Mouse (Mus musculus) heart, adult 2 months (tissue): Measurements from ENCODE around the gene Aqp1. TPM values are rescaled to one million over a fixed set of nuclear protein-coding genes. Genes with fewer than 3 reads are reported as not detected.

ENCODE experiments used
- DNase-seq, 2 experiments: peaks; one replicate each; pipeline ENCODE4 v3.0.0; 2021
- H3K27ac ChIP-seq: fragments of 200-600 bp; 2 replicates; pipeline ENCODE4 v1.8.1; 2022
- H3K27me3 ChIP-seq: fragments of 200-500 bp; 2 replicates; pipeline ENCODE4 v1.6.1; 2012; ENCODE audit warnings: mild to moderate bottlenecking, low read length, inconsistent platforms, mixed read lengths; ENCODE audit not compliant: control insufficient read depth, insufficient read depth
- H3K36me3 ChIP-seq: fragments of 200-500 bp; 2 replicates; pipeline ENCODE4 v1.6.1; 2012; ENCODE audit warnings: low read length, inconsistent platforms; ENCODE audit not compliant: control insufficient read depth, insufficient read depth
- H3K4me1 ChIP-seq: fragments of 200-500 bp; 2 replicates; pipeline ENCODE4 v1.6.1; 2011; ENCODE audit warnings: low read length; ENCODE audit not compliant: control insufficient read depth, insufficient read depth
- H3K4me3 ChIP-seq: fragments of 200-600 bp; 2 replicates; pipeline ENCODE4 v1.8.1; 2022
- H3K79me2 ChIP-seq: fragments of 200-500 bp; replicated peaks from 2 replicates; pipeline ENCODE4 v1.6.1; 2012; ENCODE audit warnings: mild to moderate bottlenecking, inconsistent platforms, low read length, moderate library complexity, mixed read lengths; ENCODE audit not compliant: control insufficient read depth, insufficient read depth
- H3K9ac ChIP-seq: fragments of 200-500 bp; 2 replicates; pipeline ENCODE4 v1.6.1; 2012; ENCODE audit warnings: low read depth, mild to moderate bottlenecking, control low read depth, inconsistent platforms, low read length, mixed read lengths
- CTCF ChIP-seq: fragments of 200-600 bp; IDR thresholded peaks from 2 replicates; pipeline ENCODE4 v1.8.1; 2022; ENCODE audit warnings: antibody characterized with exemption, mild to moderate bottlenecking, moderate library complexity
- EP300 ChIP-seq: fragments of 200-500 bp; IDR thresholded peaks from 2 replicates; pipeline ENCODE4 v1.6.1; 2011; ENCODE audit warnings: low read depth, low read length, control low read depth; ENCODE audit not compliant: insufficient read depth
- POLR2A ChIP-seq: fragments of 200-500 bp; IDR thresholded peaks from 2 replicates; pipeline ENCODE4 v1.6.1; 2011; ENCODE audit warnings: mild to moderate bottlenecking, low read depth, low read length, control low read depth; ENCODE audit not compliant: insufficient read depth
- WGBS: fragments of 180-500 bp; shearing (Covaris S2); methylation state at CpG from one replicate; pipeline ENCODE4 v1.1.7; 2018; 5-methylcytosine and 5-hydroxymethylcytosine counted together
- intact Hi-C: fragments of 180-260 bp; cut with DNase I; formaldehyde crosslinking; loops from one replicate; pipeline ENCODE4 v1.15.1; 2025
- long read RNA-seq: library from polyadenylated mRNA; stranded (forward); transcript quantifications from one replicate; pipeline ENCODE4 v2.0.0, GENCODE M21; 2021
- polyA plus RNA-seq: library from polyadenylated mRNA; depleted of rRNA; stranded (reverse); fragments of >200 nt; gene quantifications from 2 replicates; pipeline ENCODE4 v1.2.3, GENCODE M21; 2012; rRNA removed
- total RNA-seq, 2 experiments: library from RNA; stranded (reverse); gene quantifications; 2 replicates each; pipeline ENCODE4 v1.2.3; 2021

The Aqp1 gene
- 100 to 1,000 TPM; 377 to 449 TPM for total RNA-seq
- polyA plus RNA-seq, result 433 and 638 TPM in 2 replicates
- long read RNA-seq, transcript Aqp1-201 (4 exons, 2,627 nt), result major isoform, 39 of 66 reads
- long read RNA-seq, partial matches to known transcripts, result 27 of 66 reads
- long read RNA-seq, other reads (novel, unspliced or antisense), result 0 of 66 reads

GRCm38 (mm10) chr6:55335989-55336514 lies at the start of gene Aqp1:
Gene Aqp1 (plus strand): TSS chr6:55336432.
- intact Hi-C loops, result no loop called here
- Histone ChIP-seq H3K27ac (peak within 1 kb of the TSS; percentile 82), H3K9ac (peak within 1 kb of the TSS; percentile 91), H3K4me1 (peaks cover 4% of the 10 kb centered on the region), H3K79me2 (no peaks in the 10 kb centered on the region), H3K27me3 (no peaks in the 10 kb centered on the region), H3K4me3 (peak within 1 kb of the TSS; percentile 59), H3K36me3 (no peaks in the 10 kb centered on the region)
- TF ChIP-seq POLR2A, result peak; percentile 99
- peak; percentile 91 for TF ChIP-seq EP300
- TF ChIP-seq CTCF, result no peak
- 7% methylated on average over 12 of the region's 12 CpGs for WGBS
- DNase-seq, result peak; percentile 85 to 86

DNA sequence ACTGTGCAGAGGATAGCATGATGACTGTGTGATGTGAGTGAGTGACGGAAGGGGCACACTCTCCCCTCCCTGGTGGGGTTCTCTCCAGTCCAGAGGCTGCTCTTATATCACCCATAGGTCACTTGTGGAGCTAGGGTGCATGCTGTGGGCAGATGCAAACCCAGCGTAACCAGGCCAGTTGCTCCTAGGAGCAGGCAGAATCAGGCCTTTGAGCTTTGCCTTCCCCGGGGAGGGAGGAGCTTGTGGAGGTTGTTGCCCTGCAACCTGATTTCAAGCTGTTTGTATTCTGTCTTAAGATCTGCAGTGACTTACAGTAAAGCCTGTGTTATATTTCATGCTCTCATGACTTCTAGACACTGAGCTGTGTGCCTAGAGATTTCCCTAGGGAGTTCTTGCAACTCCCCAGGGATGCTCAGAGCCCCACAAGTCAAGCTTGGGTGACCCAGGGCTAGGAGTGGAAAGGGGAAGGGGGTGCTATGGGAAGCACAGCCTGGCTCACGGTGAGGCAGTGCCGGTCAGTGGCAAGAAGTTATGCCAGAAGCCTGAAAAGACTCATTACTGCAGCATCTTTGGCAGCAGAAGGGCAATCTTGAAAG lies 48.1 kb upstream of the Aqp1 start:
- TF ChIP-seq CTCF, result no peak
- TF ChIP-seq EP300, result no peak
- TF ChIP-seq POLR2A, result no peak
- H3K36me3 ChIP-seq, result no peaks in the 10 kb centered on the region
- intact Hi-C loops, result no loop called here
- H3K4me1 ChIP-seq, result no peaks in the 10 kb centered on the region
- H3K79me2 ChIP-seq, result no peaks in the 10 kb centered on the region
- H3K4me3 ChIP-seq, result no peak overlapping the region
- DNase-seq, result no peak
- 92% methylated on average over 5 of the region's 5 CpGs for WGBS
- H3K27me3 ChIP-seq, result no peaks in the 10 kb centered on the region
- H3K27ac ChIP-seq, result no peak overlapping the region
- no peak overlapping the region for H3K9ac ChIP-seq

GRCm38 (mm10) chr6:55294549-55295131 lies 41.6 kb upstream of the Aqp1 start:
- H3K4me1 ChIP-seq, result peaks cover 8% of the 10 kb centered on the region
- H3K27me3 ChIP-seq, result no peaks in the 10 kb centered on the region
- WGBS, result 41% methylated on average over 19 of the region's 19 CpGs
- TF ChIP-seq POLR2A (no peak; the same call in 1 of the 2 replicates), EP300 (peak; percentile 93; the same call in 1 of the 2 replicates), CTCF (no peak)
- peak overlapping the region; percentile 22; the same call in 1 of the 2 replicates for H3K4me3 ChIP-seq
- peak overlapping the region; percentile 46 for H3K27ac ChIP-seq
- intact Hi-C loops, result loop anchor here (1.0 to 10.0 kb wide), 4 partner anchors 32 to 60 kb away; no protein-coding TSS in a partner anchor
- H3K9ac ChIP-seq, result no peak overlapping the region
- H3K36me3 ChIP-seq, result no peaks in the 10 kb centered on the region
- peak; percentile 71 to 84 for DNase-seq
- H3K79me2 ChIP-seq, result no peaks in the 10 kb centered on the region

DNA sequence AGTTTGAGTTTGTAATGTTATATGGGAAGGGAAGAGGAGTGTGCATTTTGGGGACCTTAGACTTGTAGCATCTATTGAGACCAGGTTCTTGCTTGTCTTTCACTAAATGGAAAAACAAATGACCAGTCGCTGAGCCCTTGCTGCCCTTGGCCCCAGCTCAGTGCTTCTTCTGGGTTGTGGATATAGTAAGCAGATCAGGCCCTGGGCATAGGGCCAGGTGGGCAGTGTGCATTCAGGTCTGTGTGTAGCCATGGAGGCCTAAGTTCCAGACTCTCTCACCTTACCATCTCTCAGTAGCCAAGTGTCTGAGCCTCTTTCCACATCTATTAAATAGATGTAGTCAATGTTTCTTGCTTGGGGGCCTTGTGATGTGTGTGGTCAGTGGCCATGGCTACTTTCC lies 40.9 kb upstream of the Aqp1 start:
- Histone ChIP-seq H3K9ac (no peak overlapping the region), H3K27me3 (no peaks in the 10 kb centered on the region), H3K4me3 (no peak overlapping the region), H3K79me2 (no peaks in the 10 kb centered on the region), H3K36me3 (no peaks in the 10 kb centered on the region), H3K4me1 (peaks cover 8% of the 10 kb centered on the region), H3K27ac (no peak overlapping the region)
- intact Hi-C loops, result loop anchor here (2.0 to 10.0 kb wide), 2 partner anchors 31 to 59 kb away; no protein-coding TSS in a partner anchor
- DNase-seq, result no peak
- TF ChIP-seq EP300, result no peak
- WGBS, result 18% methylated on average over 1 of the region's 1 CpGs

DNA sequence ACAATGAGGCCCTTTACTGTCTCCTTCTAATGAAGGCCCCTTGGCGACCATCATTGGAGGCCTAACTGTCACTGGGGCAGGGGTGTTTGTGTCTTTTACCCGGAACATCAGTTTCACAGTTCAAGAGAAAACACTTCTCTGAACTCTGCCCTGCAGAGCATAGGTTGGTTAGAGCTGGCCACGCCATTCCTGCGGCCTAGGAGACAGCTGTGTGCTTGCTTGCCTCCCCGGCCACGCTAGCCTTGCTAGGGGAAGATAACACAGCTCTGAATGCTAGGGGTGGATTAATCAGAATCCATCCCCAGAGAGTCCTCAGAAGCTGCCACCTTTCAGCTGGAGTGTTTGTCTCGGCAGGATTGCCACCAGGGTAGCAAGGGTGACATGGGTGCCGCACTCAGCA lies 36.8 kb upstream of the Aqp1 start:
- Histone ChIP-seq H3K9ac (no peak overlapping the region), H3K79me2 (no peaks in the 10 kb centered on the region), H3K4me3 (no peak overlapping the region), H3K27me3 (no peaks in the 10 kb centered on the region), H3K4me1 (peaks cover 5% of the 10 kb centered on the region; the same call in 1 of the 2 replicates), H3K36me3 (no peaks in the 10 kb centered on the region), H3K27ac (no peak overlapping the region)
- WGBS, result 87% methylated on average over 8 of the region's 8 CpGs
- intact Hi-C loops, result loop anchor here (10.0 kb wide), 1 partner anchor 55 kb away; no protein-coding TSS in a partner anchor
- TF ChIP-seq EP300, result no peak
- no peak for TF ChIP-seq CTCF
- TF ChIP-seq POLR2A, result no peak
- no peak for DNase-seq
